Mouse (Mus musculus) olfactory bulb, adult 2 months (tissue): Measurements from ENCODE around the gene Rfx8. TPM values are rescaled to one million over a fixed set of nuclear protein-coding genes. Genes with fewer than 3 reads are reported as not detected.
"Not testable (repeated sequence)": the region's sequence is repeated elsewhere in the genome, so short reads cannot be mapped to it uniquely, and the experiment has no call there.

Source experiments
- H3K27ac ChIP-seq: fragments of 200-500 bp; 2 replicates; pipeline ENCODE4 v1.5.1; 2012; ENCODE audit warnings: low read depth, low read length; ENCODE audit not compliant: insufficient read depth
- H3K4me1 ChIP-seq: fragments of 200-500 bp; 2 replicates; pipeline ENCODE4 v1.6.1; 2012; ENCODE audit warnings: low read length; ENCODE audit not compliant: control insufficient read depth, insufficient read depth
- H3K4me3 ChIP-seq: fragments of 200-500 bp; 2 replicates; pipeline ENCODE4 v1.5.1; 2012; ENCODE audit warnings: mild to moderate bottlenecking, low read depth, low read length, moderate library complexity; ENCODE audit not compliant: insufficient read depth
- CTCF ChIP-seq: fragments of 200-500 bp; IDR thresholded peaks from 2 replicates; pipeline ENCODE4 v1.5.1; 2012; ENCODE audit warnings: low read depth, mild to moderate bottlenecking, low read length, moderate library complexity; ENCODE audit not compliant: insufficient read depth
- POLR2A ChIP-seq: fragments of 200-500 bp; IDR thresholded peaks from 2 replicates; pipeline ENCODE4 v1.6.1; 2012; ENCODE audit warnings: mild to moderate bottlenecking, low read depth, low read length, moderate library complexity; ENCODE audit not compliant: insufficient read depth
- WGBS: fragments of 180-500 bp; shearing (Covaris S2); methylation state at CpG from one replicate; pipeline ENCODE4 v1.1.7; 2018; 5-methylcytosine and 5-hydroxymethylcytosine counted together
- polyA plus RNA-seq: library from polyadenylated mRNA; stranded (reverse); fragments of >200 nt; gene quantifications from 2 replicates; pipeline ENCODE4 v1.2.4, GENCODE M21; 2012; ENCODE audit warnings: low replicate concordance; ENCODE audit not compliant: missing spikeins, insufficient read depth, insufficient read length

The Rfx8 gene
- polyA plus RNA-seq, 1 experiment = not detected

DNA sequence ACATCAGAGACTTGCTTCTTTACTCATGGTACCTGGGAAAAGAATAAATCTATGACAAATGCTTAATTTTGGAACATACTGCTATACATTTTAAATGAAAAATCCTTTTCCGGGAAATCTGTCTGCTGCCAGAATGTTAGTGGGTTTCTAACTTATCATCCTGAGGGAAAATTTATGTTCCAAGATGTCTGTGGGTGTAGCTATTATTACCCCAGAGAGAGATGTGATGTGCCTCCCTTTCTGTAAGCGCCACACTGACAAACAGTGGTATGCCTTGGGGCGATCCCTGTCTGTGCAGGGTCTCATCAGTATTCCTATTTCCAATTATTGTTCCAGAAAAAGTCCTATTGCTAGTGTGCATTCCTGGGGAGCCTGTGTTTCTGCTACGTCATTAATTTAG is 57.7 kb downstream of the Rfx8 start:
- TF ChIP-seq POLR2A (no peak), CTCF (no peak)
- no peak overlapping the region for H3K4me3 ChIP-seq
- 71% methylated on average over 4 of the region's 4 CpGs for WGBS
- no peaks in the 10 kb centered on the region for H3K4me1 ChIP-seq
- no peak overlapping the region for H3K27ac ChIP-seq

GRCm38 (mm10) chr1:39656976-39657529 is 63.7 kb downstream of the Rfx8 start:
- 89% methylated on average over 6 of the region's 6 CpGs for WGBS
- no peak for TF ChIP-seq CTCF
- TF ChIP-seq POLR2A = no peak
- H3K27ac ChIP-seq = no peak overlapping the region
- H3K4me1 ChIP-seq = no peaks in the 10 kb centered on the region
- no peak overlapping the region for H3K4me3 ChIP-seq

DNA sequence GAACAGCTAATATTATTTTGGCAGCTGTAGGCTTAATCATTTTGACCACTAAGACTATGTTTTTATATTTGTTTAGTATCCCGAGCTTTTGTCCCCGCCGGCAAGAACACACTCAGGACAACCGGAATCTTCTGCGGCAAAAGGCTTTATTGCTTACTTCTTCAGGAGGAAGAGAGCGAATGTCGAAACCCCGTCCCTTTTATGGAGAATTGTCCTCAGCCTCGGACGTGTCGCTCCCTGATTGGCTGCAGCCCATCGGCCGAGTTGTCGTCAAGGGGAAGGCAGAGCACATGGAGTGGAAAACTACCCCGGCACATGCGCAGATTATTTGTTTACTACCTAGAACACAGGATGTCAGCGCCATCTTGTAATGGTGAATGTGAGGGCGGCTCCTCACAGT is 65.9 kb downstream of the Rfx8 start:
- not testable (repeated sequence) for H3K4me3 ChIP-seq, H3K27ac ChIP-seq, H3K4me1 ChIP-seq
- 90% methylated on average over 18 of the region's 18 CpGs for whole genome bisulfite sequencing

GRCm38 (mm10) chr1:39653028-39653427 is 67.8 kb downstream of the Rfx8 start:
- 85% methylated on average over 4 of the region's 4 CpGs for WGBS
- TF ChIP-seq POLR2A = no peak
- no peak for TF ChIP-seq CTCF
- Histone ChIP-seq H3K4me3 (no peak overlapping the region), H3K27ac (no peak overlapping the region), H3K4me1 (0 out of 2 replicates have a peak, but pooled peaks cover 12% of the 10 kb centered on the region)

DNA sequence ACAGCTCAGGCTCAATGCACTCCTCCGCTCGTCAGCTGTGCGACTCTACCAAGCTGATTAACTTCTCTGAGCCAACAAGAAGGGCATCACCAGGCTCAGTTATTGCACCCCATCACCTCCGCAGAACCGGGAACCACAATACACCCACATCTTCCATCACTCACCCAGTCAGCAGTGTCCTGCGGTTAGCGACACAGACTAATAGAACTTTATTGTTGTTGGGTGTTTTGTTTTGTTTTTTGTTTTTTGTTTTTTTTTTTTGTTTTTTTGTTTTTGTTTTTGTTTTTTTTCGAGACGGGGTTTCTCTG is 69.6 kb downstream of the Rfx8 start, which contains the start of gene Creg2:
Gene Creg2, minus strand, starts transcription at position 234 of the 308 bp plus-strand sequence.
- WGBS = 25% methylated on average over 9 of the region's 9 CpGs
- no peak for TF ChIP-seq CTCF
- no peak for TF ChIP-seq POLR2A
- Histone ChIP-seq H3K4me1 (peaks cover 15% of the 10 kb centered on the region; the same call in 1 of the 2 replicates), H3K4me3 (peak within 1 kb of the TSS; percentile 62), H3K27ac (no peak within 1 kb of the TSS)

GRCm38 (mm10) chr1:39650435-39651240 is 70.2 kb downstream of the Rfx8 start:
- TF ChIP-seq CTCF (peak; percentile 68; the same call in 1 of the 2 replicates), POLR2A (no peak)
- H3K27ac ChIP-seq = no peak overlapping the region
- peak overlapping the region; percentile 62 for H3K4me3 ChIP-seq
- 1% methylated on average over 73 of the region's 73 CpGs for WGBS
- H3K4me1 ChIP-seq = peaks cover 18% of the 10 kb centered on the region; the same call in 1 of the 2 replicates

GRCm38 (mm10) chr1:39649691-39650434 is 70.9 kb downstream of the Rfx8 start:
- H3K4me1 ChIP-seq = peaks cover 18% of the 10 kb centered on the region; the same call in 1 of the 2 replicates
- H3K4me3 ChIP-seq = peak overlapping the region; percentile 62
- H3K27ac ChIP-seq = no peak overlapping the region
- 13% methylated on average over 17 of the region's 17 CpGs for WGBS
- no peak for TF ChIP-seq POLR2A
- TF ChIP-seq CTCF = no peak

GRCm38 (mm10) chr1:39648584-39648983 is 72.2 kb downstream of the Rfx8 start:
- Histone ChIP-seq H3K27ac (no peak overlapping the region), H3K4me3 (no peak overlapping the region), H3K4me1 (peaks cover 18% of the 10 kb centered on the region; the same call in 1 of the 2 replicates)
- WGBS = 61% methylated on average over 7 of the region's 7 CpGs
- TF ChIP-seq POLR2A = no peak
- no peak for TF ChIP-seq CTCF

DNA sequence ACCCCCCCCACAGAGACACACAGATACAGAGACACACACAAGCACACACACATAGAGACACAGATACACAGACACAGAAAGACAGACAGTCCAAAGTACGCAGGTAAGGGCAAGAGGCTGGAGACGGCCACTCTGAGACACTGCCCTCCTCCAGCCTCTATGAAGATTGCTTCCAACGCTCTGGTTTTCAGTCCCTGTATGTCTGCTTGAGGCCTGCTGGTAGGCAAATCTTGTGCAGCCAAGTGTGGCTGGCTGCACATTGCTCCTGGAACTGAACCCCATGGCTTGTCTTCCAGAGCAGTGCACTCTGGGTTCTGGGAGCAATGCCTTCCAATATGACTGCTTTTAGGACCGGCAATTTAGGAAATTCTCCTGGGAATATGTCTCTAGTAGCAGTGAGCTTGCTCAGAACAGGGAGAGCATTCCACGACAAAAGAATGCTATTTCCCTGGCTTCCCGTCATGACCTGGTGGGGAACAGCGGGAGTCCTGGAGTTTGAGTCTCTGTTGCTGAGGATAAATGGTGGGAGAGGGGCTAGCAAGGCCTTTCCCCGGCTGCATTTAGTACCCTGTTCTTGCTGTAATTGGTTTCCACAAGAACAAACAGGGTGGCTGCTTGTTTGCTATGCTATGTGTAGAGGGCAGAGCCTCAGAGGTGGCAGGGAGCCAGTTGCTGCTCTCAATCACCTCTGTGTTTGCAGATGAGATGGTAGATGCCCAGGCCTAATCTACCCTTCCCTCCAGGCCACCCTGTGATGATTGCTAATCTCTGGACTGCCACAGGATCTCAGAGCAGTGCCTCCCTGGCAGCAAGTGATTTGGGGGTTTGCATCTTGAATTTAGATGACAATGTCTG is 74.7 kb downstream of the Rfx8 start:
- H3K4me3 ChIP-seq = no peak overlapping the region
- 43% methylated on average over 8 of the region's 8 CpGs for WGBS

More for the DNA sequence above, 74.7 kb downstream of the Rfx8 start:
- Histone ChIP-seq H3K27ac (no peak overlapping the region), H3K4me1 (peaks cover 17% of the 10 kb centered on the region; the same call in 1 of the 2 replicates)
- no peak for TF ChIP-seq POLR2A
- TF ChIP-seq CTCF = no peak
